Mouse (Mus musculus) heart, adult 18-20 months (tissue): ENCODE data around the gene P2ry1. TPM values are rescaled to one million over a fixed set of nuclear protein-coding genes. Genes with fewer than 3 reads are reported as not detected.

ENCODE experiments used
- DNase-seq, 2 experiments: peaks; one replicate each; pipeline ENCODE4 v3.0.0; 2021 to 2022; ENCODE audit warnings: mixed read lengths in 1 of 2
- long read RNA-seq, 2 experiments: library from polyadenylated mRNA; stranded (forward); transcript quantifications; one replicate each; pipeline ENCODE4 v2.0.0; 2021
- total RNA-seq, 2 experiments: library from RNA; stranded (reverse); gene quantifications; 2 replicates each; pipeline ENCODE4 v1.2.3; 2021

The P2ry1 gene
- 10 to 100 TPM; 36.2 to 37.7 TPM for total RNA-seq
- long read RNA-seq, experiment 1, transcript P2ry1-202 (2 exons, 3,614 nt): minor isoform, 9 of 40 reads
- long read RNA-seq, experiment 1, transcript P2ry1-203 (1 exons, 2,203 nt): major isoform, 20 of 40 reads
- long read RNA-seq, experiment 1, partial matches to known transcripts: 0 of 40 reads
- long read RNA-seq, experiment 1, other reads (novel, unspliced or antisense): 7 of 40 reads
- long read RNA-seq, experiment 2, transcript P2ry1-203 (1 exons, 2,203 nt): major isoform, 5 of 9 reads
- long read RNA-seq, experiment 2, partial matches to known transcripts: 0 of 9 reads
- long read RNA-seq, experiment 2, other reads (novel, unspliced or antisense): 1 of 9 reads

GRCm38 (mm10) chr3:61002587-61003501, at the start of gene P2ry1:
Gene P2ry1, plus strand, starts transcription at chr3:61002795.
- DNase-seq: peak; percentile 91 to 92

GRCm38 (mm10) chr3:60953199-60953736, 49.3 kb upstream of the P2ry1 start:
- no peak for DNase-seq

GRCm38 (mm10) chr3:60954073-60954472, 48.5 kb upstream of the P2ry1 start:
- DNase-seq: no peak

GRCm38 (mm10) chr3:60958769-60959168, 43.8 kb upstream of the P2ry1 start:
- DNase-seq: peak; percentile 49 to 50

DNA sequence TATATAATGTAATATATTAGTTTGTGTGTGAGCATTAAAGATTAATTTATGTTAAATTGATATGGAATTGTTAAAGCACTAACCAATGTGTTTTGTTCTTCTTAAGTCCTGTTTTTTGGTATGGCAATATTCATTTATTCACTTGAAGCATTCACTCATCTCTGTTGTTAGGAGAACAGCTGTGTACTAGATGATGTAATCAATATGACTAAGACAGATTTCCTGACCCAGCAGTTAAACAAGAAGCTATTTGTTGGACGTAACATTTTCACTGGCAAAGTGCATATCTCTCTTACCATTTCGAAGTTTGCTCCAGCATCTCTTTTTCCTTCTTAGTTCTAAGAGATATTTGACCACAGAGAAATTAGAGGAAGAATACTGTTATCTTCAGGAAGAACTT, 37.5 kb upstream of the P2ry1 start:
- DNase-seq: peak; percentile 18 to 28

GRCm38 (mm10) chr3:60974944-60975343, 27.7 kb upstream of the P2ry1 start:
- no peak for DNase-seq

DNA sequence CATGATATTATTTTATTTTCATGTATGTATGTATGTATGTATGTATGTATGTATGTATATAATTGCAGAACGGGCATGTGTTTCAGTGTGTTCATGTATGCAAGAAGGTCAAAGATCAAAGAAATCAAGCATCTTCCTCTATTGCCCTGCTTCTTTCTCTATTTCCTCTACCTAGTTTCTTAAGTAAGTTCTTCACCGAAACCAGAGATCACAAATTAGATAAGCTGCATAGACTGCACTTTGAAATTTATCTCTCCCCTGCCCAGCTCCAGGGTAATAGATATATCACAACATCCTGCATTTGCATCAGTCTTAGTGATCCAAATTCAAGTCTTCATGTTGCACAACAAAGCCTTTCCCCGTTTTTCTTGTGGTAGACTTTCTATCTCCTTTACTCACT, 20.5 kb upstream of the P2ry1 start:
- no peak for DNase-seq

- DNase-seq: peak in 1 of 2 experiments; percentile 13
Observed at GRCm38 (mm10) chr3:60998064-60998463, 4.5 kb upstream of the P2ry1 start.

DNA sequence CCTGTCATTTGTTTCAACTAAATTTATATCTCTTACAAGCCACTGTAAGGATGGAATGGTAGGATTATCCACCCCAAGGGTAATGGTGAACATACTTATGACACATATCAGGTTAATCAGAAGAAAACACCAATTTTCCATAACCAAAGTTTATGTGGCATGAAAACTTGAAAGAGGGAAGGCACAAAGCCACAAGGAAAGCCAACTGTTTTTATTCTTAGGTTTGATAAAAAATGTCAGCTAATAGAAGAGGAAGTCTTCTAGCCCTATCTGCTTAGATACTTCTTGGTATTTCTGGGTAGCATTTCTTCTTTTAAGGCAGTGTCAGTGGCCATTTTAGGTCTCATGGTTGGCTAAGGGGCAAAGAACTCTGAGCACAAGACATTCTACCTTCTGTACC, 2.9 kb upstream of the P2ry1 start:
- no peak for DNase-seq

DNA sequence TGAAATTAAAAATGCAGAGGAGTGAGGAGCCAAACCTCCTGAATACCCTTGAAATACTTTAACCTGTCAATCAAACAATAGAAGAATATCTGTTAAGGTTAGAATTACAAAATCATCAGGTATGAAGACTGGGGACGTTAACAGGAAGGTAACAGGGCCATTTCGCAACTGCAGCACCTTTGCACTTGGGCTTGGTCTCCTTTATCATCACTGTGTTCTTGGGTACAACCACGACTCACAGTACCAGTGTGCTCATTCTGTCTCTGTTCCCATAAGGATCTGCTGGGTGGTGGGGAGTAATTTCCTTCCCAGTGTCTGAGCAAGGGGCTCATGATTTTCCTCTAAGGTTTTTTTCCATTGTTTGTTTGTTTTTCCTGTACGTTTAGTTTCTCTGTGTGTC, 1.8 kb upstream of the P2ry1 start:
- DNase-seq: no peak

GRCm38 (mm10) chr3:61001852-61002586, 576 bp upstream of the P2ry1 start:
- DNase-seq: no peak

DNA sequence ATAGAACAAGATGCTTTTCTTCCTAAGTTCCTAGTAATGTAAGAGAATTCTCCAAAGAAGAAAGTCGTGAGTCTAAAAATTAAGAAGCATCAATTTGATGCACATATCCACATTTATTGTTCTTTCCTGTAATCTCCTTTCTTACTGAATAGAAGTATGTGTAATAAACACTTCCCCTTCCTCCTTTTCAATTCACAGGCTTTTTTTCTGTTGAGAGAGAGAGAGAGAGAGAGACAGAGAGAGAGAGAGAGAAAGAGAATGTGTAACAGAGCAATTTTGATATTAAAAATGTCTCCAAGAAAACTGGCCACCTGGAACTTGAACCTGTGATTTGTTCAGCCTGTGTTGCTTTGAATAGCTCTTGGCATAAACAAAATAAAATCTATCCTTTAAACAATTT, 2.0 kb downstream of the P2ry1 start:
- no peak for DNase-seq

DNA sequence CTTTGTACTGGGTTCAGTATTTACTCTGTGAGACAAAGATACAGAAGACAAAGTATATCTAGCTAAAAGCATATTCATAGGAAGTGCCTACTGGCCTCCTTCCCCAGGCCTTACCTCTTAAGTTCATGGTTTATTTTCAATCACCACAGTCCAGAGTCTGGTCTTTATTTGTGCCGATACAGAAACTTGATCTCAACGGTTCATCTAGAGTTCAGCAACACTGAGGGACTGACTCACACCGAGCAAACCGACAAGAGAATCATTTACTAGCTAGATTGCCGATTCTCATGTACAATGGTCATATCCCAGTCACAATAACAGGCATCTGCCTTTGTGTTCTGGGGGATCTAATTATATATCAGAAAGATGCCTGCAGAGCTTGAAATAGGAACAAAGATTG, 9.1 kb downstream of the P2ry1 start:
- no peak for DNase-seq

DNA sequence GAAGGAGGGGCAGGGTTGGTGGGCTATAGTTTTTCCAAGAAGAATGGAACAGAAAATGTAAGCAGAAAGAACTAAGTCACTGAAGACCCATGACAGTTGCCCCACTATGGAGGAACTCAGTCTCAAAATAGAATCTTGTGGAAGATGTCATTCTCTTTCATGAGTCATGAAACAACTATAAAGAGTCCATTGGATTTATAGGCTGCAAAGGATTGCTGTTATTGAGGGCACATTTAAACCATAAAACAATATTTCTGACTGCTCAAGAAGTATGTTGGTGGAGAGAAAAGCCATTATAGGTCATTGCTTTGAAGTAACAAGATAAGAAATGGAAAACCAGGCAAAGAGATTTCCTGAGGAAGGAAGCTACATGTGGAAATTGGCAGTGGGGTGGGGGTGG, 10.0 kb downstream of the P2ry1 start:
- DNase-seq: no peak

GRCm38 (mm10) chr3:61016733-61017132, 14.1 kb downstream of the P2ry1 start:
- DNase-seq: no peak

- no peak for DNase-seq
Observed at GRCm38 (mm10) chr3:61032100-61032499, 29.5 kb downstream of the P2ry1 start.

GRCm38 (mm10) chr3:61035633-61036032, 33.0 kb downstream of the P2ry1 start:
- DNase-seq: no peak

GRCm38 (mm10) chr3:61039916-61040315, 37.3 kb downstream of the P2ry1 start:
- no peak for DNase-seq

DNA sequence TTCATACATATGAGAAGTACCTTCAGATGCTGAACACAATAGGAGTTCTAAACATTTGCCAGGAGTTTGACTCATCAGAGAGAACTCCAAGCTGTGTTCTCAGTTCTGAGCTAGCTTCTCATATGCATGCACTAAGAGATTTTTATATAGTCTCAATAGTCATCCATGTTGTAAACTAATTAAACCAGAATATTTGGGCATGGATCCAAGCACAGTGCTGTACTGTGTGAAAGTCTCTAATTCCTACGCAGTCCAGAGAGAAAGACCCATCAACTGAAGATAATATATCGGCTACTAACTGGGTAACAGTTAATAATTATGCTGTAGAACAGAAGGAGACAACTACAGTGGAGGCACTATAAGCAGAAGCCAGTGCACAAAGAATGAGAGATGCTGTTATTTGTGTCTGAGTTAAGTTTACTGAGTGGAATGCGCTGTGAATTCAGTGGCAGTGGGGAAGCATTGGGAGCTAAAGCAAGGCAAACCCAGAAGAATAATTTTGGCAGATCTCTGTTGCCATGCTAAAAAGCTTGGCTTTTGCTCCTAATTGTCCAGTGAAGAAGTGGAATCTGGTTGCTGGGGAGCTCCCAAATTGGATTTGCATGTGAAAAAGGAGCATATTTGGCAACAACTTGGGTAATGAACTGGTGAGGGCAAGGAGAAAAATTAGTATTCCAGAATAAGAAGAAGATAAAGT, 47.5 kb downstream of the P2ry1 start:
- no peak for DNase-seq
